Mouse (Mus musculus) gonadal fat pad, adult 2 months (tissue): Measurements from ENCODE around the gene Taf15. TPM values are rescaled to one million over a fixed set of nuclear protein-coding genes. Genes with fewer than 3 reads are reported as not detected.
"Not testable (repeated sequence)": the region's sequence is repeated elsewhere in the genome, so short reads cannot be mapped to it uniquely, and the experiment has no call there.

Experiments used
- DNase-seq: peaks from one replicate; pipeline ENCODE4 v3.0.0-alpha.2; 2012; ENCODE audit warnings: low read depth
- polyA plus RNA-seq: library from polyadenylated mRNA; depleted of rRNA; stranded (reverse); fragments of >200 nt; gene quantifications from 2 replicates; pipeline ENCODE4 v1.2.3, GENCODE M21; 2012; rRNA removed

Taf15 gene
- polyA plus RNA-seq, 1 experiment, result 9.0 TPM

DNA sequence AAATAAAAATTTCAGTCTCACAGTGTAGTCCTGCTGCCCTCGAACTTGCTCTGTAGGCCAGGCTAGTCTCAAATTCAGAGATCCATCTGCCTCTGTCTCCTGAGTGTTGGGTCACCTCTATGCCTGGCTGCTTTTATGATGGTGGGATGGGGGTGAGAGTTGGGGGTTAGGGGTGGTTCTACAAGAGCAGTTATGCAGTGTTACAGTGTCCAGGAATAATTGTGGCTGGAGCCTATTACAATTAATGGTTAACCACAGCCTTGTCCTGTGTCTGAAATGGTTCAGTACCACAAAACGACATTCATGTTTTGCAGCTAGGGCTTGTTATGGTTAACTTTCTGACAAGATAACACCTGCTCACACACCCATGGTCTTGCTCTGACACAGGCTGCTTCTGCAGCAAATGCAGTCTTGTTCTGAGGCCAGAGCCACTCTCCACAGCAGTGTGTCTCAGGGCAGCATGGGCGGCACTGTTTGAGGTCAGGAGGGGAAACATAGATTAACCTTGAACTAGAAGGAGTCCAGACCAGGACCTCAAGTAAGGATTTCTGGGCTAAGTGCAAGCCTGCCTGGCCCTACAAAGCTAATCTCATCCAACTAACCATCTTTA, 65.9 kb downstream of the Taf15 start:
- no peak for DNase-seq

GRCm38 (mm10) chr11:83540931-83541330, 68.0 kb downstream of the Taf15 start:
- no peak for DNase-seq

DNA sequence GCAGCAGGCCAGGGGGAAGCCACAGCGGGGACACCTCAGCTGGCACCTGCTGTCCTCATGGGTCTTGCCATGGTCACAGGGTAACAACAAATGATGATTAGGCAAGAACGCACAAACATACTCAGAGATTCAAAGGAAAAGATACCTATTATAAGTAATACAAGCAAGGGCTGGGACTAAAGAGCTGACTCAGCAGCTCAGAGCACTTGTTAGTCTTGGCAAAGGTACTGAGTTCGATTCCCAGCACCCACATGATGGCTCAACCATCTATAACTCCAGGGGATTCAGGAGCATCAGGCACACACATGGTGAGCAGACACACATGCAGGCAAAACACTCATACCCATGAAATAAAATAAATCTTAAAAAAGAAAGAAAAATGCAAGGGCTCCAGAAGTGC, 68.5 kb downstream of the Taf15 start:
- no peak for DNase-seq

GRCm38 (mm10) chr11:83544214-83544613, 71.3 kb downstream of the Taf15 start:
- DNase-seq, result no peak

DNA sequence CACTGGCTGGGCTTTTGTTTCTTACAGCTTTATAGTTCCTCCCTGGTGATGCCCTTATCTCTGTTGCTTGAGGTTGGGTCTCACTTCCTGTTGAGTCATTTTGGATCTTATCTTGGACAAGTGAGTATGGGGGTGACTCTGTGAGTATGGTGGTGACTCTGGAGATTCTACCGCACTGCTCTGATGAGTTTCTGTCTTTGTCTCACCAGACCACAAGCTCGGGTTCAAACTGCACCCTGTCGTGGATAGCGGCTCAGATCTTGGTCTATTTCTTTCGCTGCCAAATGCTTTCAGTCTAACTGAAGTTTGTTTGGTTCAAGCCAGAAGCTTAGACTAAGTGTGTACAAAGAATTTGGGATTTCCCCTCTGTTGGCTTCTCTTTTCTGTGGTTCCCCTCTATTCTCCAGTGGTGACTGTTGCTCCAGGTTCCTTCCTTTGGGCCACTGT, 77.3 kb downstream of the Taf15 start:
- DNase-seq, result no peak

DNA sequence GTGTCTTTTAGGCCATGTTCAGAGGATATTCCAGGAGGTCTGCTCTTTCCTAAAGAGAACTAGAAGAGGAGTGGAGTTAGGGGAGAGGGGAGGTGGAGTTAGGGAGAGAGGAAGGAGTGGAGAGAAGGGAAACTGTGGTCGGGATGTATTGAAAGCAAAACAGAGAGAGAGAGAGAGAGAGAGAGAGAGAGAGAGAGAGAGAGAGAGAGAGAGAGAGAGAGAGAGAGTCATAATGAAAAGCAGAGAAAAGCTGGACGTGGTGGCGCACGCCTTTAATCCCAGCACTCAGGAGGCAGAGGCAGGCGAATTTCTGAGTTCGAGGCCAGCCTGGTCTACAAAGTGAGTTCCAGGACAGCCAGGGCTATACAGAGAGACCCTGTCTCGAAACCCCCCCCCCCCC, 78.2 kb downstream of the Taf15 start:
- DNase-seq, result not testable (repeated sequence)

GRCm38 (mm10) chr11:83551668-83552067, 78.8 kb downstream of the Taf15 start:
- DNase-seq, result no peak

Other genes with a start within 250 kb of the Taf15 start
- not detected in 2 replicates for gene Slfn14, start 186.4 kb upstream of the Taf15 start, polyA plus RNA-seq
- 46.3 and 59.1 TPM in 2 replicates for gene Ap2b1, start 174.1 kb upstream of the Taf15 start, polyA plus RNA-seq
- gene Pex12, start 170.5 kb upstream of the Taf15 start, polyA plus RNA-seq, result 11.1 and 12.0 TPM in 2 replicates
- 1.3 and 1.6 TPM in 2 replicates for gene Rasl10b, start 63.9 kb upstream of the Taf15 start, polyA plus RNA-seq
- 0.53 and 0.75 TPM in 2 replicates for gene Gas2l2, start 43.6 kb upstream of the Taf15 start, polyA plus RNA-seq
- gene 1700020L24Rik, start 35.4 kb upstream of the Taf15 start, polyA plus RNA-seq, result 2.8 and 3.7 TPM in 2 replicates
- gene Mmp28, start 10.0 kb upstream of the Taf15 start, polyA plus RNA-seq, result 24.4 and 30.7 TPM in 2 replicates
- gene Heatr9, start 49.1 kb downstream of the Taf15 start, polyA plus RNA-seq, result not detected in 2 replicates
- 19.1 and 24.7 TPM in 2 replicates for gene Ccl5, start 57.4 kb downstream of the Taf15 start, polyA plus RNA-seq
- 8.2 and 12.1 TPM in 2 replicates for gene Ccl9, start 105.5 kb downstream of the Taf15 start, polyA plus RNA-seq
- gene Ccl6, start 120.0 kb downstream of the Taf15 start, polyA plus RNA-seq, result 22.6 and 37.3 TPM in 2 replicates
- gene Rpl9-ps1, start 172.5 kb downstream of the Taf15 start, polyA plus RNA-seq, result not detected in 2 replicates
- 1.2 and 1.8 TPM in 2 replicates for gene Ccl3, start 176.3 kb downstream of the Taf15 start, polyA plus RNA-seq
- 0.66 and 1.2 TPM in 2 replicates for gene Ccl4, start 189.5 kb downstream of the Taf15 start, polyA plus RNA-seq
- gene Wfdc17, start 230.9 kb downstream of the Taf15 start, polyA plus RNA-seq, result 9.9 and 15.9 TPM in 2 replicates
- gene Wfdc18, start 235.9 kb downstream of the Taf15 start, polyA plus RNA-seq, result 0.28 TPM in 1 of 2 replicates, not detected in the other